Mouse (Mus musculus) lung, postnatal 10 days (tissue): ENCODE results near the gene Fam122a.
A peak's percentile ranks its signal among the peaks of the same experiment; 100 is the strongest.

Experiments
- DNase-seq: peaks from one replicate; pipeline ENCODE4 v3.0.0; 2021

Gene Fam122a

GRCm38 (mm10) chr19:24486433-24487296, 9.5 kb upstream of the Fam122a start:
- DNase-seq = no peak

GRCm38 (mm10) chr19:24484612-24485194, 7.5 kb upstream of the Fam122a start:
- DNase-seq = no peak

DNA sequence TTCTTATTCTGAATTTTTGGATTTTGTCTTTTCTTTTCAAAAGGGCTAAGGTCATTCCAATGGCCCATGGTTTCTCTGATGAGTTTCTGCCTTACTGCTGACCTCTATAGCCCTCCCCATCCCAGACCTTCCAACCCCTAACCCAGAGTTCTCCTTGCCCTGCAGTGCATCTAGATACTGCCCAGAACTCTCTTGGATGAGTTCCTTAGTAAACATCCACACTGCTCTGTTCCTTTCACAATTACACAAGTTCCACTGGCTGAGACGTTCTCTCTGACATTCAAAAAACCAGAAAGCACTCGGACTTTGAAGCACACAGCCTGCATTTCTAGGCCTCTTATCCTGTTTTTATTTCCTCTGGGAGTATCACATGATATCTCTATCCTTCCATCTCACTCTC, 3.8 kb upstream of the Fam122a start:
- DNase-seq = no peak

GRCm38 (mm10) chr19:24476461-24476860, 695 bp downstream of the Fam122a start:
- peak; percentile 26 for DNase-seq

DNA sequence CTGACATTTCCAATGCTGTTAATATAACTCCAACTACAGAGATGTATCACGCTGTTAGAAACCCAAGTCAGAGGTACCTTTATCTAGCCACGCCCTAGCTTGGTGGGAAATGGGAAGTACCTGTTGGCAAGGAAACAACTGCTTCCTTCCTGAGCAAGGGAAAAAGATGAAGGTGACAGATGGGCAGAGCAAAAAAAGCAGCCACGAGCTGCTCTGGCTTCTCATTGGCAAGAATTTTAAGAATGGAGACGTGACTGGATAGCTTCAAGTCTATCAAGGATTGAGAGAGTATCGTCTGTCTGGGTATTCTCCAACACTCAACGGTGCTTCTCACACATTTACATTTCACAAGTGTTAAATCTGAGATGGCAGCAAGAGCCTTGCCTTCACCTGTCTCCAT, 1.9 kb downstream of the Fam122a start:
- DNase-seq = no peak

DNA sequence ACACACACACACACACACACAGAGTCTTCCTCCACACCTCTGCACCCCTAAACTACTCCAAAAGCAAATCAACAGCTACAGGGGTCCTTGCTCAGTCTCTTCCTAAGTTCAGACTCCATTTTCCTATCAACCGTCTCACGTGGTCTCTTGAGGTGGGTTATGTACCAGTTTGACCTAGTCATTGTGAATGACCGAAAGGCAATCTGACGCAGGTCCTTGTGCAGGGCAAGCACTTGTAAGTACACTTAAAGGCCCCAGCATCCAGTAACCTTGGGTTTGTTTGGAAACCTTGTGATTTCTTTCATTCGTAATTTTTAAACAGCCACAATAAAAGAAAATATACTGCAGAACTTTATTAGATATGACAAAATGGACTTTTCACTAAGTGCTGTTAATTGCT, 4.6 kb downstream of the Fam122a start:
- no peak for DNase-seq

- DNase-seq = no peak
These were observed 5.6 kb downstream of the Fam122a start for GRCm38 (mm10) chr19:24471538-24471937.

- no peak for DNase-seq
These were observed 7.9 kb downstream of the Fam122a start for GRCm38 (mm10) chr19:24469216-24469615.

- no peak for DNase-seq
These were observed 8.5 kb downstream of the Fam122a start for GRCm38 (mm10) chr19:24468616-24469015.

GRCm38 (mm10) chr19:24463011-24463410, 14.1 kb downstream of the Fam122a start:
- DNase-seq = no peak

- DNase-seq = peak; percentile 46
These were observed 20.4 kb downstream of the Fam122a start for GRCm38 (mm10) chr19:24456591-24457231.

DNA sequence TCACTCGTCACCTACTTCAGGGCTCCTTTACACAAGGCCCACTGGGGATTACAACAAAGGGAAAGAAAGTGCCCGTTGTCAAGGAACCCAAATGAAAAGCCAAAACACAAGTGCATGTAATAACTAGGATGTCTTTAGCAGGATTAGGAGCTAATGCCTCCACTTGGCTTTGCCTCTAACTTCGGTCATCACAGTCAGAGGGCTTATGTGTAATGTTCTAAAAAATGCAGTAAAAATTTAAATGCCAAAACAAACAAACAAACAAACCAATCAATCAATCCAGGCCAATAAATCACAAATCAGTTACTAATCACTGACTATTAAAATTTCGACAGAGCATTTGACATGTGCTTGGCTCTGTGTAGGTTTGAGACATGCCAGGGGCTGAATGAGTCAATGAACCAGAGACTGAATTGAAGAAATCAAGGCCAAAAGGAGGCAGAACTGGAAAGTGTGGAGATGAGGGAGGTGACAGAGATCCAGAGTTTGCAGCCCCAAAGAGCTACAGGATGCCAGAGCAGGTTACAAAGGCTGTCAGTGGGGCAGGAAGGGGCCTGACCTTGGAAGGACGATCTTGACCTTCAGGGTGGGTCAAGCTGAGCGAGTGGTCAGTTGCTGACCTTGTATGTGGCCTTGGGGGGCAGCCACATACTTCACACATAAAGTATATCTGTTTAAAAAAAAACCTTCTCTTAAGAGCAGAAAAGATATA, 21.8 kb downstream of the Fam122a start:
- no peak for DNase-seq

DNA sequence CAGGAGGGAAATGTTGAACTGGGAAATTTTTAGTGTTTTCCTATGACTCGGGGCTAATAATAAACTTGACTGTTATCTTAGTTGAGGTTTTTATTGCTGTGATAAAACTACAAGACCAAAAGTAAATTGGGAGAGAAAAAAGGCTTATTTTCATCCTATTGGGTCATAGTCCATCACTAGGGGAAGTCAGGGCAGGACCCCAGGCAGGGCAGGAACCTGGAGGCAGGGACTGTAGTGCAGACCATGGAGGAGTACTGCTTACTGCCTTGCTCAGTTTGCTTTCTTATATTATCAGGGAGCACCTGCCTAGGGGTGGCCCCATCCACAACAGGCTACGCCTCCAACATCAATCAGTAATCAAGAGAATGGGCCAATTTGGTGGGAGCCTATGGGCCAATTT, 22.7 kb downstream of the Fam122a start:
- no peak for DNase-seq

DNA sequence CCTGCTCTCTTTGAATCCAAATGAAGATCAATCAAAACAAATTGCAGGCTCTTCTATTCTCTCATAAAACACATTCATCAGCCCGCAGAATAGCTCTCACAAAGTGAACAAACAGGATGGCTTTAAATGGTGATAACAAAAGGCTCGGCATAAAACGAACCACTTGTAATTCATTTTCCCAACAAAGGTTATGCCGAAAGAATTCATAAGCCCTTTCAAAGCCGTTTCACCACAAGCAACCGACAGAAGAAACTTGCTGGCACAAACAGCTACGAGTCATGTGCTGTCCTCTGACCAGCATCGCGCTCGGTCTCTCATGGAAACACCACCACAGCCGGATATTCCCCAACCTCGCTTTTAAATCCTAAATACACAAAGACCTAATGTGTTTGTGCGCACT, 23.8 kb downstream of the Fam122a start:
- DNase-seq = no peak

- DNase-seq = no peak
These were observed 24.7 kb downstream of the Fam122a start for GRCm38 (mm10) chr19:24452441-24452898.

- DNase-seq = no peak
These were observed 25.5 kb downstream of the Fam122a start for GRCm38 (mm10) chr19:24451626-24452025.

DNA sequence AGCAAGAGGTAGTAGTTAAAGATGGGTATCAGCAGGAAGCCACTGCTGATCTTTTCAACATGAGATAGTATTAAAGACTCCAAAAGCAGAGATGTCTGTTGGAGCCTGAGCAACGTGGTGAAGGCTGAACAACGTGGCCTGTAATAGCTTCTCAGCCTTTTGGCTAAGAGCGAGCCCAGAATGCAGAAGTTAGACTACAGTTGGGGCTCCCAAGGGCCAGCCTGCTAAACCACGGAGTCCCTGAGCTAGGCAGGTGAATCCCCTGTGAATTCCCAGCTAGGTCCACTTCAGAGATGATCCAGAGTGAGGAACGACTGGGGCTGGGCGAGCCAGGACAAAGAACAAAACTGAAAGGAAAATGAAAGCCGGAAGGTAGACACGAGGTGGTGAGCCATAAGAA, 26.4 kb downstream of the Fam122a start:
- no peak for DNase-seq

- no peak for DNase-seq
These were observed 32.8 kb downstream of the Fam122a start for GRCm38 (mm10) chr19:24444322-24444721.

GRCm38 (mm10) chr19:24439715-24440114, 37.4 kb downstream of the Fam122a start:
- no peak for DNase-seq

- peak; percentile 37 for DNase-seq
These were observed 42.9 kb downstream of the Fam122a start for GRCm38 (mm10) chr19:24434291-24434690.

- no peak for DNase-seq
These were observed 44.7 kb downstream of the Fam122a start for GRCm38 (mm10) chr19:24432447-24432846.

DNA sequence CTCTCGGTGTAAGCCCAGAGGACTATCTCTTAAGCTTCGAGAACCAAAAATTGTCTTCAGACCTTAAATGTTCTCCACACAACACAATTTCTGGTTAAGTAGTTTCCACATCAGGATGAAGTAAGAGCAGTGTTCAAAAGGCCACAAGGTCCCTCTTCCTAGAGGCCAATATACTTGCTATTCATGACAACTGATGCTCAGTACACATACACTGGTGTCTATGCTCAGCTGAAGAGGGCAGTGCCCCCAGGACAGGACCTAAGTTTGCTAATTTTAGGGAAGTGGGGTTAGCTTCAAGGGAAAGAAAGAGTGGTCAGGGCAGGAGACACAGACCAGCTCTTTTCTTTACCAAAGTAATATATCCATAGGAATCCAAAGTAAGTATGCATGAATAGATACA, 45.8 kb downstream of the Fam122a start:
- no peak for DNase-seq

- no peak for DNase-seq
These were observed 49.1 kb downstream of the Fam122a start for GRCm38 (mm10) chr19:24428011-24428410.
